Mouse (Mus musculus) embryonic facial prominence, embryonic 13.5 days (tissue): ENCODE results near the gene Zg16. TPM values are rescaled to one million over a fixed set of nuclear protein-coding genes. Genes with fewer than 3 reads are reported as not detected.

Experiments
- ATAC-seq: fragments of 200-750 bp; cut with Nextera tagmentation; 2 replicates; pipeline ENCODE4 v1.8.0; 2017; ENCODE audit warnings: low read depth; ENCODE audit not compliant: insufficient number of reproducible peaks, insufficient read depth, low FRiP score, low TSS enrichment
- H3K27ac ChIP-seq: fragments of 300-500 bp; sonication (generic); 2 replicates; pipeline ENCODE4 v1.5.1; 2015; ENCODE audit warnings: moderate library complexity, mild to moderate bottlenecking, inconsistent platforms
- H3K27me3 ChIP-seq: fragments of 300-500 bp; sonication (generic); 2 replicates; pipeline ENCODE4 v1.6.1; 2015; ENCODE audit warnings: mild to moderate bottlenecking, inconsistent platforms
- H3K36me3 ChIP-seq: fragments of 300-500 bp; sonication (generic); 2 replicates; pipeline ENCODE4 v1.6.1; 2015; ENCODE audit warnings: mild to moderate bottlenecking, inconsistent platforms
- H3K4me1 ChIP-seq: fragments of 300-500 bp; sonication (generic); 2 replicates; pipeline ENCODE4 v1.6.1; 2015; ENCODE audit warnings: inconsistent platforms
- H3K4me2 ChIP-seq: fragments of 300-500 bp; sonication (generic); 2 replicates; pipeline ENCODE4 v1.6.1; 2015; ENCODE audit warnings: moderate library complexity, mild to moderate bottlenecking, inconsistent platforms
- H3K4me3 ChIP-seq: fragments of 300-500 bp; sonication (generic); 2 replicates; pipeline ENCODE4 v1.5.1; 2015; ENCODE audit warnings: mild to moderate bottlenecking, inconsistent platforms
- H3K9ac ChIP-seq: fragments of 300-500 bp; sonication (generic); 2 replicates; pipeline ENCODE4 v1.6.1; 2015; ENCODE audit warnings: mild to moderate bottlenecking, inconsistent platforms
- H3K9me3 ChIP-seq: fragments of 300-500 bp; sonication (generic); 2 replicates; pipeline ENCODE4 v1.6.1; 2016; ENCODE audit warnings: inconsistent platforms
- WGBS: fragments of 180-500 bp; shearing (Covaris S2); methylation state at CpG from one replicate; pipeline ENCODE4 v1.1.7; 2015; ENCODE audit warnings: mixed read lengths; 5-methylcytosine and 5-hydroxymethylcytosine counted together
- polyA plus RNA-seq: library from polyadenylated mRNA; unstranded; fragments of >200 nt; fragmentation: Nextera tagmentation; extraction: Ambion mirVana; gene quantifications from 2 replicates; pipeline ENCODE4 v1.2.1, GENCODE M21; 2015

Gene Zg16
- polyA plus RNA-seq, 1 experiment from 2014 or later = not detected

DNA sequence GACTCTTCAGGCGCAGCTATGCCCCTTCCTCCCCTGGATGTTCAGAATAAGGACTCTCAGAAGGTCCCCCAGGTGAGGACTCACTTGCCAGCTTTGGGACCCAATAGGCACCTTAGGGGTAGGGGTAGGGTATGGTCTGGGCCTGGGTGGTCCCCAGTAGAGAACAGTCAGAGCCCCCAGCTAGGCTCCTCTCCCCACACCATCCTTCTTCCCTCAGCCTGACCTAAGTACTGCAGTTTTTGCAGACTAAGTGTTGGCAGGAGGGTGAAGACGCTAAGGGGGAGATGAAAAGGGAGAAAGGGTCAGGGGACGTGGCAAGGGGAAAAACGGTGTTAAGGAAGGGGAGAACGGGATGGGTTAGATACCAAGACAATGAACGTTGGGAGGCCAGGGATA, 69.2 kb downstream of the Zg16 start:
- Histone ChIP-seq H3K27me3 (no peaks in the 10 kb centered on the region), H3K4me2 (peak overlapping the region; percentile 92), H3K27ac (peak overlapping the region; percentile 96), H3K36me3 (peaks cover 41% of the 10 kb centered on the region), H3K9me3 (no peaks in the 10 kb centered on the region), H3K4me3 (peak overlapping the region; percentile 72), H3K4me1 (peaks cover 75% of the 10 kb centered on the region), H3K9ac (peak overlapping the region; percentile 83)
- ATAC-seq = no peak
- 60% methylated on average over 6 of the region's 6 CpGs for WGBS

- Histone ChIP-seq H3K4me2 (peak within 1 kb of the TSS; percentile 92), H3K4me3 (peak within 1 kb of the TSS; percentile 72), H3K4me1 (peaks cover 68% of the 10 kb centered on the region), H3K27ac (peak within 1 kb of the TSS; percentile 96), H3K36me3 (peaks cover 41% of the 10 kb centered on the region), H3K9ac (peak within 1 kb of the TSS; percentile 93), H3K27me3 (no peaks in the 10 kb centered on the region), H3K9me3 (no peaks in the 10 kb centered on the region)
- ATAC-seq = peak; percentile 75
- WGBS = 2% methylated on average over 39 of the region's 39 CpGs
Measured at GRCm38 (mm10) chr7:127016971-127017949, 69.9 kb downstream of the Zg16 start, which contains the start of gene Pagr1a. TSS of gene Pagr1a (minus strand) at chr7:127017352.

DNA sequence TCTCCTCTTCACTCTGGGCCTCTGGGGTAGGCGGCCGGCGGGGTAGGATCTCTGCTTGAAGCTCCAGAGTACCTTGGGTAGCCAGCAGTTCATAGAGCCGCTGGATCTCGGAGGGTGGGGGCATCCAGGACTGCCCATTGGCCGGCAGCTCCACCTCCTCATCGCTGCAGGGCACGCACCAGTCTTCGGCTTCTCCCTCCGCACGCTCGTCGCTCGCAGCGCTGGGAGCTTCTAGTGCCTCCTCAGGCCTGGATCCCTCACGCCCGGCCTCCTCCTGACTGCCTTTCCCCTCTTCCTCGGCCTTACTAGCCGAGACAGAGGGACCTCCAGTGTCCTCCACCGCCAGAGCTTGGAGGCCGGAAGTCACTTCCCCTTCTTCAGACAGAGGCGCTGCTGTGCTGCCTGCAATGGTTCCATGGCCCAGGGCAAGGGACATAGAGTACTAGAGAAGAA, 70.6 kb downstream of the Zg16 start:
- Histone ChIP-seq H3K4me2 (peak overlapping the region; percentile 92), H3K27me3 (no peaks in the 10 kb centered on the region), H3K9ac (peak overlapping the region; percentile 93), H3K4me3 (peak overlapping the region; percentile 72), H3K4me1 (peaks cover 61% of the 10 kb centered on the region), H3K27ac (peak overlapping the region; percentile 96), H3K9me3 (no peaks in the 10 kb centered on the region), H3K36me3 (peaks cover 45% of the 10 kb centered on the region)
- WGBS = under 1% methylated on average over 22 of the region's 22 CpGs
- ATAC-seq = 0 out of 2 replicates have a peak, but pooled peaks have one; percentile 15

GRCm38 (mm10) chr7:127016481-127016485, 70.8 kb downstream of the Zg16 start, which contains the start of gene Pagr1b:
TSS of gene Pagr1b (minus strand) at chr7:127016484.
- Histone ChIP-seq H3K4me3 (peak within 1 kb of the TSS; percentile 72), H3K4me2 (peak within 1 kb of the TSS; percentile 92), H3K9me3 (no peaks in the 10 kb centered on the region), H3K27ac (peak within 1 kb of the TSS; percentile 96), H3K36me3 (peaks cover 47% of the 10 kb centered on the region), H3K27me3 (no peaks in the 10 kb centered on the region), H3K9ac (peak within 1 kb of the TSS; percentile 93), H3K4me1 (peaks cover 58% of the 10 kb centered on the region)
- no peak for ATAC-seq

DNA sequence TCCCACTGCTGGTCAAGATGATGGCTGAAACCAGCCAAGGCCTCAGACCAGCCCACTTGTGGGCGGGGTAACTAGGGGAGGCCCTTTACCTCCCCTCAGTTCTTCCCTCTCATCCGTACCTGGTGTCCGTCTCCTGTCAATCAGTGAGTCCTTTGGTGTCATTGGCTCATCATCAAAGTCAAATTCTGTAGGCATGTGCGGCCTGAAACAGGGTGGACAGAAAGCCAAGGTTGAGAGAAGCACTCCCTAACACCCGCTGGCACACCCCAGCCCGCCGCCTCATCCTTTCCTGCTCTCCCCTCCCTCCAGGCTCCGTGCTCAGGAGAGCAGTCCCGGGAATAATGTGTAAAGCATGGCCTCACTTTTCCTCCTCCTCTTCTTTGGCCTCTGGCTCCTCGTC, 71.0 kb downstream of the Zg16 start:
- Histone ChIP-seq H3K36me3 (peaks cover 49% of the 10 kb centered on the region), H3K4me3 (peak overlapping the region; percentile 72), H3K9ac (peak overlapping the region; percentile 93), H3K27me3 (no peaks in the 10 kb centered on the region), H3K27ac (peak overlapping the region; percentile 96), H3K9me3 (no peaks in the 10 kb centered on the region), H3K4me2 (peak overlapping the region; percentile 92), H3K4me1 (peaks cover 56% of the 10 kb centered on the region)
- WGBS = 2% methylated on average over 10 of the region's 10 CpGs
- no peak for ATAC-seq

DNA sequence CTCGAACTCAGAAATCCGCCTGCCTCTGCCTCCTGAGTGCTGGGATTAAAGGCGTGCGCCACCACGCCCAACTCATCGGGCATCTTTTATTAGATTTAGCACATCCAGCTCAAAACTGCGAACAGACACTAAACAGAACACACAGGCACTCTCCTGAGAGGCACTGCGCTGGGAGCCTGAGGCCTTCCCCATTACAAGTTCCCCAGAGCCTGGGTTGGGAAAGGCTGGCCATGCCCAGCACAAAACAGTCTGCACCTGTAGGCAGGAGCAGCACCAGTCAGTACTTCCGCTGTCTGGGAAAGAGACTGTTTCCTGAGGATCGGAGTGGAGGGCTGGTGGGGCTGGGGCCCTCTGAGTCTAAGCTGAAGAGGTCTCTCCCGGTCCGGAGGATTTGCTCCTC, 72.1 kb downstream of the Zg16 start:
- peaks cover 54% of the 10 kb centered on the region for H3K36me3 ChIP-seq
- WGBS = 91% methylated on average over 12 of the region's 12 CpGs
- H3K9ac ChIP-seq = peak overlapping the region; percentile 93
- H3K27ac ChIP-seq = no peak overlapping the region
- peak overlapping the region; percentile 92 for H3K4me2 ChIP-seq
- no peaks in the 10 kb centered on the region for H3K9me3 ChIP-seq
- no peaks in the 10 kb centered on the region for H3K27me3 ChIP-seq
- ATAC-seq = no peak
- peaks cover 49% of the 10 kb centered on the region for H3K4me1 ChIP-seq
- H3K4me3 ChIP-seq = peak overlapping the region; percentile 72; the same call in 1 of the 2 replicates

GRCm38 (mm10) chr7:127014320-127014719, 72.8 kb downstream of the Zg16 start, which contains the start of gene Mvp:
TSS of gene Mvp (minus strand) at chr7:127014621.
- H3K36me3 ChIP-seq = peaks cover 54% of the 10 kb centered on the region
- H3K9me3 ChIP-seq = no peaks in the 10 kb centered on the region
- peak within 1 kb of the TSS; percentile 96; the same call in 1 of the 2 replicates for H3K27ac ChIP-seq
- ATAC-seq = no peak
- WGBS = 52% methylated on average over 11 of the region's 11 CpGs
- H3K4me3 ChIP-seq = peak within 1 kb of the TSS; percentile 72
- peak within 1 kb of the TSS; percentile 92 for H3K4me2 ChIP-seq
- peaks cover 42% of the 10 kb centered on the region for H3K4me1 ChIP-seq
- peak within 1 kb of the TSS; percentile 93 for H3K9ac ChIP-seq
- H3K27me3 ChIP-seq = no peaks in the 10 kb centered on the region

GRCm38 (mm10) chr7:127013385-127013784, 73.7 kb downstream of the Zg16 start:
- H3K9me3 ChIP-seq = no peaks in the 10 kb centered on the region
- H3K4me3 ChIP-seq = no peak overlapping the region
- ATAC-seq = no peak
- peaks cover 54% of the 10 kb centered on the region for H3K36me3 ChIP-seq
- 95% methylated on average over 6 of the region's 6 CpGs for WGBS
- H3K4me1 ChIP-seq = peaks cover 38% of the 10 kb centered on the region
- no peak overlapping the region for H3K4me2 ChIP-seq
- H3K27me3 ChIP-seq = no peaks in the 10 kb centered on the region
- H3K9ac ChIP-seq = no peak overlapping the region
- H3K27ac ChIP-seq = no peak overlapping the region

- Histone ChIP-seq H3K9ac (no peak overlapping the region), H3K4me3 (no peak overlapping the region), H3K36me3 (peaks cover 54% of the 10 kb centered on the region), H3K4me2 (no peak overlapping the region), H3K9me3 (no peaks in the 10 kb centered on the region), H3K27ac (no peak overlapping the region), H3K27me3 (no peaks in the 10 kb centered on the region), H3K4me1 (peaks cover 35% of the 10 kb centered on the region)
- ATAC-seq = no peak
- 95% methylated on average over 10 of the region's 10 CpGs for WGBS
Measured at GRCm38 (mm10) chr7:127012845-127013244, 74.3 kb downstream of the Zg16 start.

- Histone ChIP-seq H3K4me2 (no peak overlapping the region), H3K9ac (no peak overlapping the region), H3K9me3 (no peaks in the 10 kb centered on the region), H3K4me1 (peaks cover 31% of the 10 kb centered on the region), H3K27ac (no peak overlapping the region), H3K4me3 (no peak overlapping the region), H3K27me3 (no peaks in the 10 kb centered on the region), H3K36me3 (peaks cover 54% of the 10 kb centered on the region)
- ATAC-seq = no peak
- 91% methylated on average over 6 of the region's 6 CpGs for WGBS
Measured at GRCm38 (mm10) chr7:127012374-127012773, 74.8 kb downstream of the Zg16 start.

- Histone ChIP-seq H3K27ac (no peak overlapping the region), H3K27me3 (no peaks in the 10 kb centered on the region), H3K4me2 (no peak overlapping the region), H3K9ac (no peak overlapping the region), H3K36me3 (peaks cover 54% of the 10 kb centered on the region), H3K4me1 (peaks cover 36% of the 10 kb centered on the region), H3K4me3 (no peak overlapping the region), H3K9me3 (no peaks in the 10 kb centered on the region)
- no peak for ATAC-seq
- WGBS = 70% methylated on average over 2 of the region's 2 CpGs
Measured at GRCm38 (mm10) chr7:127011717-127012116, 75.4 kb downstream of the Zg16 start.

DNA sequence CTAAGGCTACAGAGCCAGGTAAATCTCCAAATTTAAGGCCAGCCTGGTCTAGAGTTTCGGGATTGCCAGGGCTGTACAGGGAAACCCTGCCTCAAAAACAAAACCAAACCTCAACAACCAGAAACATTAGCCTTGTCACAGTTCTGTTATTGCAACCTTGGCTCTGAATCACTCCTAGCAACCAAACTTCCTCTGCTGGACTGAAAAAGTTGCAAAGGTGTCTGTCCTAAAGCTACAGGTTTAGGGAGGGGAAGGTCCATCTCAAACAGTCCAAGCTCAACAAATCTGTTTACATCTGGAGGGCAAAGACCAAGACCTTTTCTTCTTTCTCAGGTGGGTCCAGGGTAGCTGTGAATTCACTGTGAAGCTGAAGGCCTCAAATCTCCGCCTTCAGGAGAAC, 76.1 kb downstream of the Zg16 start:
- Histone ChIP-seq H3K4me3 (no peak overlapping the region), H3K9me3 (no peaks in the 10 kb centered on the region), H3K4me1 (peaks cover 33% of the 10 kb centered on the region), H3K27ac (no peak overlapping the region), H3K36me3 (peaks cover 54% of the 10 kb centered on the region), H3K4me2 (no peak overlapping the region), H3K27me3 (no peaks in the 10 kb centered on the region), H3K9ac (no peak overlapping the region)
- no peak for ATAC-seq
- WGBS = 90% methylated on average over 2 of the region's 2 CpGs
